Mouse (Mus musculus) lung, postnatal 0 days (tissue): ENCODE results near the gene Mfsd14a. TPM values are rescaled to one million over a fixed set of nuclear protein-coding genes. Genes with fewer than 3 reads are reported as not detected.

Source experiments
- ATAC-seq: fragments of 200-750 bp; cut with Nextera tagmentation; 2 replicates; pipeline ENCODE4 v1.8.0; 2017; ENCODE audit warnings: moderate library complexity
- DNase-seq: peaks from one replicate; pipeline ENCODE4 v3.0.0-alpha.2; 2016; ENCODE audit warnings: low spot score
- H3K27ac ChIP-seq: fragments of 300-500 bp; sonication (generic); 2 replicates; pipeline ENCODE4 v1.5.1; 2014; ENCODE audit warnings: antibody characterized with exemption, mild to moderate bottlenecking, low read length, mixed read lengths
- H3K27me3 ChIP-seq: fragments of 300-500 bp; sonication (generic); replicated peaks from 2 replicates; pipeline ENCODE4 v1.6.1; 2014; ENCODE audit warnings: low read length, mixed read lengths; ENCODE audit not compliant: insufficient read depth
- H3K36me3 ChIP-seq: fragments of 300-500 bp; sonication (generic); 2 replicates; pipeline ENCODE4 v1.6.1; 2014; ENCODE audit warnings: low read length, mixed read lengths; ENCODE audit not compliant: insufficient read depth
- H3K4me1 ChIP-seq: fragments of 300-500 bp; sonication (generic); 2 replicates; pipeline ENCODE4 v1.6.1; 2014; ENCODE audit warnings: antibody characterized with exemption, low read depth, low read length, mixed read lengths; ENCODE audit not compliant: insufficient read depth
- H3K4me2 ChIP-seq: fragments of 300-500 bp; sonication (generic); replicated peaks from 2 replicates; pipeline ENCODE4 v1.6.1; 2014; ENCODE audit warnings: low read depth, mild to moderate bottlenecking, low read length, moderate library complexity, mixed read lengths
- H3K4me3 ChIP-seq: fragments of 300-500 bp; sonication (generic); 2 replicates; pipeline ENCODE4 v1.5.1; 2014; ENCODE audit warnings: low read depth, low read length
- H3K9ac ChIP-seq: fragments of 300-500 bp; sonication (generic); replicated peaks from 2 replicates; pipeline ENCODE4 v1.6.1; 2014; ENCODE audit warnings: low read depth, mild to moderate bottlenecking
- H3K9me3 ChIP-seq: fragments of 300-500 bp; sonication (generic); 2 replicates; pipeline ENCODE4 v1.6.1; 2016; ENCODE audit warnings: low read length, mixed read lengths
- CTCF ChIP-seq: IDR thresholded peaks from 2 replicates; pipeline ENCODE4 v1.5.1; 2016; ENCODE audit warnings: antibody characterized with exemption, mild to moderate bottlenecking
- EP300 ChIP-seq: IDR thresholded peaks from 2 replicates; pipeline ENCODE4 v1.6.1; 2016; ENCODE audit warnings: antibody characterized with exemption, mild to moderate bottlenecking, control low read depth
- WGBS: fragments of 180-500 bp; shearing (Covaris S2); extraction: QIAGEN DNeasy Blood & Tissue Kit; methylation state at CpG from one replicate; pipeline ENCODE4 v1.1.7; 2014; 5-methylcytosine and 5-hydroxymethylcytosine counted together
- polyA plus RNA-seq: library from polyadenylated mRNA; unstranded; fragments of >200 nt; fragmentation: Nextera tagmentation; extraction: Ambion mirVana; gene quantifications from 2 replicates; pipeline ENCODE4 v1.2.1, GENCODE M21; 2015

The Mfsd14a gene
- polyA plus RNA-seq, 1 experiment from 2014 or later: 70.4 TPM

DNA sequence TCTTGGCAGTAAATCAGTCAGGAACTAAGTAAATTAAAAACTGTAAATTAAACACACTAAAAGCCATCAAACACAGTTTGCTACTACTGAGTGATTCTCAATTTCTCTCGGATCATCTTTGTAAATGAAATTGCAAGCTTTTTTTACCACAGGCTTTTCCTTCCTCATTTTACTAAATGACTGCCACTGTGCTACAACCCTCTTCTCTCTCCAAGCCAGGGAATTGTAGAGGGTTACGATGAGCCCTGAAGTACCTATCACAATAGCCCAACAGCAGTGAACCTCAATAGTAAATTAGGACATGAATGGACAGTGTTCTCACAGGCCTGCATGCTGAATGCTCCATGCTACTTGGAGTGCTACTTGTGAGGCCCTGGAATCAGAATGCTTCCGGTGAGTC lies 28.4 kb downstream of the Mfsd14a start:
- peaks cover 30% of the 10 kb centered on the region; the same call in 1 of the 2 replicates for H3K36me3 ChIP-seq
- no peak for DNase-seq
- no peaks in the 10 kb centered on the region for H3K27me3 ChIP-seq
- ATAC-seq: no peak
- H3K4me1 ChIP-seq: no peaks in the 10 kb centered on the region
- WGBS: 83% methylated on average over 3 of the region's 3 CpGs
- no peak overlapping the region for H3K4me2 ChIP-seq
- no peak overlapping the region for H3K9ac ChIP-seq
- no peaks in the 10 kb centered on the region for H3K9me3 ChIP-seq
- TF ChIP-seq EP300 (no peak), CTCF (no peak)
- H3K27ac ChIP-seq: no peak overlapping the region
- H3K4me3 ChIP-seq: no peak overlapping the region

DNA sequence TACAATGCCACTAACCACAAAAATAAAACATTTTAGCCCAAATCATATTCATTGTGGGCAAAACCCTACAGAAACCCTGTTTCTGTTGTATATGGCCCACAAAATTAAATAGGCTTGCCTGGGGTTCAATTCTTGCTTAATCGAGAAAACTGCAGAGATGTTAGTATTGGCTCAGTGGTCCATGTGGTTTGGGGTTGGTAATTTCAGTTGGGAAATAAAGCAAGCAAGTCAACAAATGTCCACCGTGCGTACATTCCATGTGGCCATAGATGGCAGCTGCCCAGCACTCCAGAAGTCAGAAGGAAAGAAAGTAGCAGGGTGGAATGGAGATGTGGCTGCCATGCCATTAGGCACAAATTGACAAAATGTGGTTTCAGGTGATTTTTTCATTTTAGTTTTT lies 29.5 kb downstream of the Mfsd14a start:
- H3K36me3 ChIP-seq: peaks cover 30% of the 10 kb centered on the region; the same call in 1 of the 2 replicates
- 86% methylated on average over 3 of the region's 3 CpGs for WGBS
- no peak overlapping the region for H3K4me3 ChIP-seq
- TF ChIP-seq EP300 (no peak), CTCF (no peak)
- no peaks in the 10 kb centered on the region for H3K9me3 ChIP-seq
- no peaks in the 10 kb centered on the region for H3K27me3 ChIP-seq
- no peak overlapping the region for H3K4me2 ChIP-seq
- ATAC-seq (no peak), DNase-seq (no peak)
- H3K9ac ChIP-seq: no peak overlapping the region
- no peaks in the 10 kb centered on the region for H3K4me1 ChIP-seq
- no peak overlapping the region for H3K27ac ChIP-seq

DNA sequence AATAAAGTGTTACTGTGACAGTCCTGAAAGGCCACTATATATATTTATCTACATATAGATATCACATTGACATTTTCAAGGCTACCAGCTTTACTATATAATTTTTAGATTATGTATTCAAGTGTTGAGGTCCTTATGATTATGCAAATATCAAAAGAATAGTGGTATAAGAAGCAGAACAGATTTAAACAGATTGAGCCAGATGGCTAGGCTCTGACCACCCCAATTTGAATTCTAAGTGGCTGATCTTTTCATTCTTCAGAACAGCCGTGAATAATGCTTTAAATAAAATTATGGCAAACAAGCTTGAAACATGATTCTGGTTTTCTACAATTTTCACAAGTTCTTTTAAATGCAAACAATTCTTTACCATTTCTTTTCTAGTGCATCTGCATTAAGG lies 31.0 kb downstream of the Mfsd14a start:
- no peaks in the 10 kb centered on the region for H3K9me3 ChIP-seq
- H3K36me3 ChIP-seq: peaks cover 30% of the 10 kb centered on the region; the same call in 1 of the 2 replicates
- H3K27ac ChIP-seq: no peak overlapping the region
- no peak for ATAC-seq
- no peak overlapping the region for H3K4me3 ChIP-seq
- TF ChIP-seq CTCF: no peak
- no peak for TF ChIP-seq EP300
- H3K27me3 ChIP-seq: no peaks in the 10 kb centered on the region
- no peak overlapping the region for H3K4me2 ChIP-seq
- no peak for DNase-seq
- H3K9ac ChIP-seq: no peak overlapping the region
- H3K4me1 ChIP-seq: no peaks in the 10 kb centered on the region
- 84% methylated on average over 1 of the region's 1 CpGs for WGBS

DNA sequence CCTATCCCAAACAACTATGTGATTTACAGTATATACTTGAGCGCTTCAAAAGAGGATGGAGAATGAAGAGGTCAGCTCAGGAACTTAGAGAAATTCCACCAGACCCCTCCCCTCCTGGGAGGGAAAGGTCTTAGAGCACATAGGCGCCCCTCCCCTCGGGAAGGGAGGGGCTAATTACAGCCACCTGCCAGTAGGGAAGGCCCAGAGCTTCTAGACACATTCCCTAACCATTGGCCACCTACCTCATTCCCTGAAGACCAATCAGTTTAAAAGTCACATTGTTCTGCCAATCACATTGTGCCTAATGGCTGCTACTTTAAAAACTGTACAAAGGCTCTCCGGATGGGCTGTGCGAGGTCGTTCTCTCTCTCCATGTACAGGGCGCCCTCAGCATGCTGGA lies 39.8 kb downstream of the Mfsd14a start:
- H3K4me1 ChIP-seq: no peaks in the 10 kb centered on the region
- no peak overlapping the region for H3K4me2 ChIP-seq
- H3K9ac ChIP-seq: no peak overlapping the region
- no peaks in the 10 kb centered on the region for H3K27me3 ChIP-seq
- WGBS: 92% methylated on average over 7 of the region's 7 CpGs
- no peaks in the 10 kb centered on the region for H3K9me3 ChIP-seq
- no peak overlapping the region for H3K27ac ChIP-seq
- DNase-seq: no peak
- H3K4me3 ChIP-seq: no peak overlapping the region
- no peak for ATAC-seq
- 0 out of 2 replicates have a peak, but pooled peaks cover 6% of the 10 kb centered on the region for H3K36me3 ChIP-seq
- TF ChIP-seq EP300: no peak
- no peak for TF ChIP-seq CTCF

DNA sequence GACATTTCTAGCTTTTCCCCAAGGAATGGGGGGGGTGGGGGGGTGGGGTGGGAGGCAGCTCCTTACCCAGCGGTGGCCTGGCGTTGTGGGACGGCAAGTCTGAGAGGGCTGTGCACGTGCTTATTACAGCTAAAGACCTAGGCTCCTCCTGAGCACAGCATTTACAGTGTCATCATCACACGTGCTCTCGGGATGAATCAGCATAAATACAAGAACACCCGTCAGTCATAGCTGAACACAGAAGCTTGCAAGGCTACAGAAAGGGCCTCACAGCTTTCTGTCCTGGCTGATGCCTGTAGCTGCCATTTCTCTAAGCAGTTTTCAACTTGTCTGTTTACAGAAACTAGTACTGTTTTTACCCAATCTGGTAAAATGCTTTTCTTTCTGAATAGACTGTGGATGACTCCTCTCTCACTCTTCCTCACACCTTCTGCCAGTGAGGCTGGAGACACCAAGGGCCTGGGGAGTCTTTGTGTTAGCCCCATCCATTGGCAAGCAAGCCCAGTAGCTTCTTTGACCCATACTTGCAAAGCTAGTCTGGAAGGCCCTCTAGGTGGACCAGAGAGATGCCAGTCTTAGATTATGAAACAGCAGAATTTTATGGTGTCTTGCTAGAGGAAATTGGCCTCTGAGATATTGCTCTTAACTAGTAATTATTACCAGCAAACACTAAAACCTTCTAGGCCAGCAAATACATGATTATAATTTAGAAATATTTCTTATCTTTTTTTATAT lies 41.7 kb downstream of the Mfsd14a start:
- no peak for TF ChIP-seq EP300
- TF ChIP-seq CTCF: no peak
- no peak for DNase-seq
- H3K27me3 ChIP-seq: no peaks in the 10 kb centered on the region
- H3K9ac ChIP-seq: no peak overlapping the region
- no peak overlapping the region for H3K4me3 ChIP-seq
- H3K36me3 ChIP-seq: 0 out of 2 replicates have a peak, but pooled peaks cover 6% of the 10 kb centered on the region
- H3K27ac ChIP-seq: no peak overlapping the region
- WGBS: 91% methylated on average over 7 of the region's 7 CpGs
- H3K4me1 ChIP-seq: no peaks in the 10 kb centered on the region
- ATAC-seq: no peak
- no peak overlapping the region for H3K4me2 ChIP-seq
- H3K9me3 ChIP-seq: no peaks in the 10 kb centered on the region

DNA sequence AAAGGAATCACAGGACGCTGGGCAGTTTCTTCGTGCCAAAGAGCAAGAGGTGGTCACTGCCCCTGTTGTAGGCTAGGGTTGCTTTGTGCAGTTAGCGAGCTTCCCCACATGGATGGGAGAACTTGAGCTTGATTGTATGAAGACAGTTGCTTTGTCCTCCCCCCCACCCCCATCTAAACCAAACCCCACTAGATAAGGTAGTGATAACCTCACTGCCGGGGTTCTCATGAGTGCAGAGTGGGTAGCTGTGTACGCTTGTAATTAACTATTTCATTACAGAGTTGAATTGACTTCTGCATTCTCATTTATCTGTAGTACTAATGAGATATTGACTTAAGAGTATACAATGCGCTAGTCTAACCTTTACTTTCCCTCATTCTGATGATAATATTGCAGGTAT lies 43.6 kb downstream of the Mfsd14a start:
- H3K4me3 ChIP-seq: no peak overlapping the region
- TF ChIP-seq EP300 (no peak), CTCF (no peak)
- 70% methylated on average over 6 of the region's 6 CpGs for WGBS
- DNase-seq: no peak
- no peaks in the 10 kb centered on the region for H3K9me3 ChIP-seq
- H3K4me2 ChIP-seq: no peak overlapping the region
- no peaks in the 10 kb centered on the region for H3K4me1 ChIP-seq
- no peak overlapping the region for H3K9ac ChIP-seq
- 0 out of 2 replicates have a peak, but pooled peaks cover 6% of the 10 kb centered on the region for H3K36me3 ChIP-seq
- no peak overlapping the region for H3K27ac ChIP-seq
- no peaks in the 10 kb centered on the region for H3K27me3 ChIP-seq
- ATAC-seq: no peak
